Comparison of ENCODE assay signal across 14 mouse cellular contexts in the genomic region with DNA sequence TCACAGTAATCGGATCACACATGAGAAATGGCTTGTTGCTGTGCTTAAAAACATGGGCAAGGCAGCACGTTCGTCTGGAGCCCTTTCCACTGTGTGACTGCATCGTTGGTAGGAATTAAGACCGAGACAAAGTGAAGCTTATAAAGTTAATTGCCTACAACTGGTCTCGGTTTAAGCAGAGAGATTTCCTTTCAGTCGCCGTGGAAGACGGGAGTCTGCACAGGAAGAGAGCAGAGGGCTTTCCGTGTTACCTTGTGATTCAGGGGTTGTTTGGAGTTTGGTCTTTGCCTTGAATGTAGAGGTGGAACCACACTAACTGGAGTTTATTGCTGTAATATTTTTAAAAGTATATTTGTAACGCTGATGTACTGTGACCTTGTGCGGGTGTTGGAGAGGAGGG. TPM values are rescaled to one million over a fixed set of nuclear protein-coding genes. Genes with fewer than 3 reads are reported as not detected.
DNase-seq lines count a peak whose midpoint lies in the region; ATAC-seq and TF ChIP-seq lines count a peak whose summit lies in the region.
"Had no signal": no experiment of that assay in that cellular context is flagged by ENCODE, and none has a peak within 500 bp of the region (broad histone marks: within the 10 kb centered on the region; RNA-seq: fewer than 3 reads in every experiment).

No protein-coding gene starts in this region.

- peak overlapping the region; percentile 47 for H3K4me2 ChIP-seq in kidney, embryonic 15.5 days
- peak overlapping the region; percentile 25 for H3K4me2 ChIP-seq in embryonic facial prominence, embryonic 15.5 days (replicated peaks)
- peak overlapping the region; percentile 32 for H3K4me2 ChIP-seq in limb, embryonic 14.5 days (replicated peaks; ENCODE audit: low read depth, low read length, severe bottlenecking)
- H3K4me2 ChIP-seq: forebrain, embryonic 15.5 days had no signal

- ATAC-seq in kidney, embryonic 15.5 days (replicated peaks; ENCODE audit: low FRiP score): 0 out of 2 replicates have a peak, but pooled peaks have one; percentile 25
- ATAC-seq in embryonic facial prominence, embryonic 15.5 days (ENCODE audit: insufficient number of reproducible peaks, low FRiP score, low TSS enrichment, low read depth): no peak
- ATAC-seq in limb, embryonic 14.5 days (ENCODE audit: low FRiP score, low read depth): no peak
- ATAC-seq: forebrain, embryonic 15.5 days; liver, postnatal 0 days; midbrain, embryonic 16.5 days had no signal

- H3K9me3 ChIP-seq in kidney, embryonic 15.5 days (replicated peaks): no peaks in the 10 kb centered on the region
- no peaks in the 10 kb centered on the region for H3K9me3 ChIP-seq in embryonic facial prominence, embryonic 10.5 days
- H3K9me3 ChIP-seq in embryonic facial prominence, embryonic 15.5 days (replicated peaks): no peaks in the 10 kb centered on the region
- no peaks in the 10 kb centered on the region for H3K9me3 ChIP-seq in limb, embryonic 14.5 days (ENCODE audit: control insufficient read depth, low read length)
- H3K9me3 ChIP-seq: forebrain, embryonic 15.5 days had no signal

- TF ChIP-seq POLR2A in limb, embryonic 14.5 days (IDR thresholded peaks at IDR 0.05; ENCODE audit: borderline replicate concordance, extremely low read depth, insufficient read depth, insufficient read length): no peak

- peak overlapping the region; percentile 22; the same call in 1 of the 2 replicates for H3K9ac ChIP-seq in kidney, embryonic 15.5 days
- H3K9ac ChIP-seq in embryonic facial prominence, embryonic 15.5 days: no peak overlapping the region
- no peak overlapping the region for H3K9ac ChIP-seq in limb, embryonic 14.5 days (ENCODE audit: low read depth, low read length, severe bottlenecking)
- H3K9ac ChIP-seq: forebrain, embryonic 15.5 days; liver, postnatal 0 days had no signal

- H3K4me3 ChIP-seq in kidney, embryonic 15.5 days (replicated peaks): peak overlapping the region; percentile 23
- H3K4me3 ChIP-seq in embryonic facial prominence, embryonic 10.5 days: peak overlapping the region; percentile 28; the same call in 1 of the 2 replicates
- H3K4me3 ChIP-seq in embryonic facial prominence, embryonic 15.5 days (replicated peaks): peak overlapping the region; percentile 12; the same call in 1 of the 2 replicates
- H3K4me3 ChIP-seq in limb, embryonic 14.5 days (replicated peaks; ENCODE audit: low read length): peak overlapping the region; percentile 7
- H3K4me3 ChIP-seq: forebrain, embryonic 15.5 days had no signal

- WGBS in kidney, embryonic 15.5 days: 11% methylated on average over 12 of the region's 12 CpGs
- WGBS in embryonic facial prominence, embryonic 10.5 days: 34% methylated on average over 12 of the region's 12 CpGs
- WGBS in embryonic facial prominence, embryonic 15.5 days: 11% methylated on average over 12 of the region's 12 CpGs
- 12% methylated on average over 12 of the region's 12 CpGs for WGBS in limb, embryonic 14.5 days

- H3K4me1 ChIP-seq in kidney, embryonic 15.5 days: peaks cover 19% of the 10 kb centered on the region
- H3K4me1 ChIP-seq in embryonic facial prominence, embryonic 10.5 days: peaks cover 31% of the 10 kb centered on the region
- peaks cover 12% of the 10 kb centered on the region for H3K4me1 ChIP-seq in embryonic facial prominence, embryonic 15.5 days
- H3K4me1 ChIP-seq in limb, embryonic 14.5 days (ENCODE audit: control insufficient read depth, insufficient read depth, low read length): peaks cover 13% of the 10 kb centered on the region

- H3K27ac ChIP-seq in kidney, embryonic 15.5 days: peak overlapping the region; percentile 37; the same call in 1 of the 2 replicates
- no peak overlapping the region; the same call in 1 of the 2 replicates for H3K27ac ChIP-seq in embryonic facial prominence, embryonic 10.5 days (replicated peaks)
- no peak overlapping the region for H3K27ac ChIP-seq in embryonic facial prominence, embryonic 15.5 days (replicated peaks)
- H3K27ac ChIP-seq in limb, embryonic 14.5 days (replicated peaks; ENCODE audit: low read depth, low read length): no peak overlapping the region
- H3K27ac ChIP-seq: forebrain, embryonic 15.5 days had no signal

- DNase-seq in kidney, adult 11 months: no peak
- peak; percentile 31 for DNase-seq in embryonic facial prominence, embryonic 10.5 days (ENCODE audit: low spot score)
- DNase-seq in limb, embryonic 14.5 days (ENCODE audit: low spot score): peak; percentile 11
- no peak for DNase-seq in cerebellum, adult 11-12 months
- DNase-seq in adipocyte (ENCODE audit: low spot score): no peak
- DNase-seq: adrenal gland, postnatal 14 days; gastrocnemius, postnatal 10 days; heart, postnatal 14 days; kidney, adult 2 months; liver, postnatal 0 days had no signal

- peaks cover 6% of the 10 kb centered on the region; the same call in 1 of the 2 replicates for H3K27me3 ChIP-seq in kidney, embryonic 15.5 days
- no peaks in the 10 kb centered on the region for H3K27me3 ChIP-seq in embryonic facial prominence, embryonic 10.5 days (replicated peaks; ENCODE audit: low read depth, poor library complexity, severe bottlenecking)
- H3K27me3 ChIP-seq in embryonic facial prominence, embryonic 15.5 days: peaks cover 7% of the 10 kb centered on the region; the same call in 1 of the 2 replicates
- H3K27me3 ChIP-seq in limb, embryonic 14.5 days (ENCODE audit: control insufficient read depth, insufficient read depth, low read length): peaks cover 19% of the 10 kb centered on the region; the same call in 1 of the 2 replicates
- H3K27me3 ChIP-seq: forebrain, embryonic 15.5 days had no signal

- H3K36me3 ChIP-seq in kidney, embryonic 15.5 days: no peaks in the 10 kb centered on the region
- H3K36me3 ChIP-seq in embryonic facial prominence, embryonic 10.5 days (replicated peaks): peaks cover 28% of the 10 kb centered on the region
- H3K36me3 ChIP-seq in embryonic facial prominence, embryonic 15.5 days: no peaks in the 10 kb centered on the region
- no peaks in the 10 kb centered on the region for H3K36me3 ChIP-seq in limb, embryonic 14.5 days (ENCODE audit: control insufficient read depth, insufficient read depth, low read length)
- H3K36me3 ChIP-seq: forebrain, embryonic 15.5 days had no signal

RNA-seq across cellular contexts. Expression of gene Cadm1, which starts 15.7 kb away (rescaled TPM):
- polyA plus RNA-seq in kidney, embryonic 15.5 days (2015; fragmentation: Nextera tagmentation; extraction: Ambion mirVana): 68.8 and 72.2 TPM in 2 replicates
- polyA plus RNA-seq in embryonic facial prominence, embryonic 10.5 days (2016; fragmentation: Nextera tagmentation; extraction: Ambion mirVana): 119 and 120 TPM in 2 replicates
- polyA plus RNA-seq in embryonic facial prominence, embryonic 15.5 days (2015; fragmentation: Nextera tagmentation; extraction: Ambion mirVana): 57.0 and 65.2 TPM in 2 replicates
- 15.4 and 16.7 TPM in 2 replicates for polyA plus RNA-seq in limb, embryonic 14.5 days (2012; rRNA removed)
- polyA plus RNA-seq in limb, embryonic 14.5 days (2014; fragmentation: Nextera tagmentation; extraction: Ambion mirVana): 37.5 and 46.2 TPM in 2 replicates

Comparison
In these comparisons a context has a peak if more than half of its experiments do, and no peak if none do; other contexts are left out.
1. DNase-seq: peak in embryonic facial prominence, embryonic 10.5 days (single experiment) and limb, embryonic 14.5 days (single experiment); none in kidney, adult 11 months (single experiment), cerebellum, adult 11-12 months (single experiment) and adipocyte (single experiment).
2. Peak in every context shown above with its lines, with median percentiles within 50 percentile points of each other: H3K4me2 ChIP-seq and H3K4me3 ChIP-seq.